Mouse (Mus musculus): Measurements from ENCODE around the gene Vps33b.

GRCm38 (mm10) chr7:80331433-80331832 is 62.0 kb downstream of the Vps33b start:
- TF ChIP-seq POLR2A (IDR thresholded peaks at IDR 0.05; ENCODE audit: borderline replicate concordance, insufficient read depth, low read length) (no peak), CTCF (IDR thresholded peaks at IDR 0.05; ENCODE audit: borderline replicate concordance, insufficient read depth, low read depth, low read length) (no peak)

All from cerebellum, adult 2 months (tissue).